Comparison of ENCODE assay signal across 9 mouse cellular contexts in genomic region chr15:102099260-102099659, GRCm38 (mm10). TPM values are rescaled to one million over a fixed set of nuclear protein-coding genes. Genes with fewer than 3 reads are reported as not detected.
DNase-seq lines count a peak whose midpoint lies in the region; ATAC-seq and TF ChIP-seq lines count a peak whose summit lies in the region.
"Had no signal": no experiment of that assay in that cellular context is flagged by ENCODE, and none has a peak within 500 bp of the region (broad histone marks: within the 10 kb centered on the region; RNA-seq: fewer than 3 reads in every experiment).

No protein-coding gene starts in this region.

- H3K27me3 ChIP-seq in kidney, postnatal 0 days (ENCODE audit: insufficient read depth, low read length): no peaks in the 10 kb centered on the region
- H3K27me3 ChIP-seq in forebrain, embryonic 13.5 days: peaks cover 37% of the 10 kb centered on the region
- H3K27me3 ChIP-seq in liver, embryonic 15.5 days: peaks cover 53% of the 10 kb centered on the region

- WGBS in kidney, postnatal 0 days: 49% methylated on average over 5 of the region's 5 CpGs
- 66% methylated on average over 5 of the region's 5 CpGs for WGBS in forebrain, embryonic 13.5 days
- 55% methylated on average over 5 of the region's 5 CpGs for WGBS in liver, embryonic 15.5 days (ENCODE audit: insufficient replicate concordance)

- H3K4me2 ChIP-seq in kidney, postnatal 0 days (ENCODE audit: low read length): peak overlapping the region; percentile 85
- peak overlapping the region; percentile 85 for H3K4me2 ChIP-seq in forebrain, embryonic 13.5 days
- H3K4me2 ChIP-seq in liver, embryonic 15.5 days: peak overlapping the region; percentile 86

- H3K9ac ChIP-seq in kidney, postnatal 0 days (ENCODE audit: low read depth, low read length): no peak overlapping the region
- H3K9ac ChIP-seq in forebrain, embryonic 13.5 days: no peak overlapping the region
- no peak overlapping the region for H3K9ac ChIP-seq in liver, embryonic 15.5 days

- DNase-seq in kidney, postnatal 0 days (ENCODE audit: low spot score): no peak
- no peak for DNase-seq in kidney, postnatal 14 days
- DNase-seq in adipocyte (ENCODE audit: low spot score): peak; percentile 58
- no peak for DNase-seq in layer of hippocampus, postnatal 14 days (ENCODE audit: low spot score in 2 of 2)
- no peak for DNase-seq in thymus, postnatal 14 days
- DNase-seq: adrenal gland, postnatal 25 days; lung, postnatal 10 days had no signal

- peaks cover 22% of the 10 kb centered on the region for H3K36me3 ChIP-seq in kidney, postnatal 0 days (ENCODE audit: insufficient read depth, low read length)
- H3K36me3 ChIP-seq in forebrain, embryonic 13.5 days (ENCODE audit: poor library complexity, severe bottlenecking): peaks cover 46% of the 10 kb centered on the region
- peaks cover 38% of the 10 kb centered on the region for H3K36me3 ChIP-seq in liver, embryonic 15.5 days (replicated peaks)

- H3K27ac ChIP-seq in kidney, postnatal 0 days: 0 out of 2 replicates have a peak overlapping the region, but pooled peaks have one; percentile 99
- H3K27ac ChIP-seq in forebrain, embryonic 13.5 days: no peak overlapping the region
- H3K27ac ChIP-seq in liver, embryonic 15.5 days (replicated peaks): no peak overlapping the region

- no peak overlapping the region for H3K4me3 ChIP-seq in kidney, postnatal 0 days (replicated peaks; ENCODE audit: low read depth, low read length)
- H3K4me3 ChIP-seq in forebrain, embryonic 13.5 days: no peak overlapping the region
- peak overlapping the region; percentile 60; the same call in 1 of the 2 replicates for H3K4me3 ChIP-seq in liver, embryonic 15.5 days (replicated peaks)

- TF ChIP-seq CTCF in kidney, postnatal 0 days (IDR thresholded peaks at IDR 0.05; ENCODE audit: low read depth): no peak

- H3K9me3 ChIP-seq in kidney, postnatal 0 days (replicated peaks; ENCODE audit: low read length): no peaks in the 10 kb centered on the region
- no peaks in the 10 kb centered on the region for H3K9me3 ChIP-seq in forebrain, embryonic 13.5 days (replicated peaks)
- H3K9me3 ChIP-seq in liver, embryonic 15.5 days (replicated peaks): no peaks in the 10 kb centered on the region

- peaks cover 45% of the 10 kb centered on the region for H3K4me1 ChIP-seq in kidney, postnatal 0 days (replicated peaks; ENCODE audit: insufficient read depth, low read length)
- H3K4me1 ChIP-seq in forebrain, embryonic 13.5 days: peaks cover 54% of the 10 kb centered on the region
- H3K4me1 ChIP-seq in liver, embryonic 15.5 days (replicated peaks): peaks cover 52% of the 10 kb centered on the region

- ATAC-seq in kidney, postnatal 0 days (replicated peaks; ENCODE audit: low FRiP score, low read depth): no peak
- ATAC-seq in forebrain, embryonic 13.5 days: no peak
- no peak for ATAC-seq in liver, embryonic 15.5 days (ENCODE audit: insufficient read depth)

RNA-seq across cellular contexts. Expression of gene Tns2, which starts 1.0 kb away (rescaled TPM):
- polyA plus RNA-seq in kidney, postnatal 0 days (2015; fragmentation: Nextera tagmentation; extraction: Ambion mirVana): 34.4 and 35.8 TPM in 2 replicates
- polyA plus RNA-seq in forebrain, embryonic 13.5 days (2015; fragmentation: Nextera tagmentation; extraction: Ambion mirVana): 4.5 and 6.7 TPM in 2 replicates
- polyA plus RNA-seq in liver, embryonic 15.5 days (2015; fragmentation: Nextera tagmentation; extraction: Ambion mirVana): 4.7 and 5.4 TPM in 2 replicates
- total RNA-seq in layer of hippocampus, postnatal 14 days (2021): 10 to 100 TPM; 10.0 to 15.8 TPM

RNA-seq across cellular contexts. Expression of gene Eif4b, which starts 25.7 kb away (rescaled TPM):
- 96.1 and 102 TPM in 2 replicates for polyA plus RNA-seq in kidney, postnatal 0 days (2015; fragmentation: Nextera tagmentation; extraction: Ambion mirVana)
- 90.5 and 102 TPM in 2 replicates for polyA plus RNA-seq in forebrain, embryonic 13.5 days (2015; fragmentation: Nextera tagmentation; extraction: Ambion mirVana)
- 43.5 and 48.3 TPM in 2 replicates for polyA plus RNA-seq in liver, embryonic 15.5 days (2015; fragmentation: Nextera tagmentation; extraction: Ambion mirVana)
- 100 to 1,000 TPM; 179 to 184 TPM for total RNA-seq in layer of hippocampus, postnatal 14 days (2021)

RNA-seq across cellular contexts. Expression of gene Spryd3, which starts 36.8 kb away (rescaled TPM):
- polyA plus RNA-seq in kidney, postnatal 0 days (2015; fragmentation: Nextera tagmentation; extraction: Ambion mirVana): 14.3 and 16.6 TPM in 2 replicates
- polyA plus RNA-seq in forebrain, embryonic 13.5 days (2015; fragmentation: Nextera tagmentation; extraction: Ambion mirVana): 21.7 and 25.4 TPM in 2 replicates
- 12.9 and 14.6 TPM in 2 replicates for polyA plus RNA-seq in liver, embryonic 15.5 days (2015; fragmentation: Nextera tagmentation; extraction: Ambion mirVana)
- total RNA-seq in layer of hippocampus, postnatal 14 days (2021): 100 to 1,000 TPM; 163 to 164 TPM

RNA-seq across cellular contexts. Expression of gene Igfbp6, which starts 44.9 kb away (rescaled TPM):
- polyA plus RNA-seq in kidney, postnatal 0 days (2015; fragmentation: Nextera tagmentation; extraction: Ambion mirVana): 20.5 and 28.3 TPM in 2 replicates
- 0.37 and 0.40 TPM in 2 replicates for polyA plus RNA-seq in forebrain, embryonic 13.5 days (2015; fragmentation: Nextera tagmentation; extraction: Ambion mirVana)
- polyA plus RNA-seq in liver, embryonic 15.5 days (2015; fragmentation: Nextera tagmentation; extraction: Ambion mirVana): 1.8 and 1.9 TPM in 2 replicates
- 1 to 10 TPM; 3.0 to 4.0 TPM for total RNA-seq in layer of hippocampus, postnatal 14 days (2021)

RNA-seq across cellular contexts. Expression of gene Soat2, which starts 51.1 kb away (rescaled TPM):
- polyA plus RNA-seq in kidney, postnatal 0 days (2015; fragmentation: Nextera tagmentation; extraction: Ambion mirVana): 0.28 and 0.34 TPM in 2 replicates
- polyA plus RNA-seq in forebrain, embryonic 13.5 days (2015; fragmentation: Nextera tagmentation; extraction: Ambion mirVana): 0.10 TPM in 1 of 2 replicates, not detected in the other
- polyA plus RNA-seq in liver, embryonic 15.5 days (2015; fragmentation: Nextera tagmentation; extraction: Ambion mirVana): 33.1 and 34.7 TPM in 2 replicates
- total RNA-seq in layer of hippocampus, postnatal 14 days (2021): not detected
